Mouse (Mus musculus): Measurements from ENCODE around the gene Slc10a2. TPM values are rescaled to one million over a fixed set of nuclear protein-coding genes. Genes with fewer than 3 reads are reported as not detected.
"Not testable (repeated sequence)": the region's sequence is repeated elsewhere in the genome, so short reads cannot be mapped to it uniquely, and the experiment has no call there.

The Slc10a2 gene
- 0.25 and 1.0 TPM in 2 replicates for polyA plus RNA-seq (2015; fragmentation: Nextera tagmentation; extraction: Ambion mirVana)

DNA sequence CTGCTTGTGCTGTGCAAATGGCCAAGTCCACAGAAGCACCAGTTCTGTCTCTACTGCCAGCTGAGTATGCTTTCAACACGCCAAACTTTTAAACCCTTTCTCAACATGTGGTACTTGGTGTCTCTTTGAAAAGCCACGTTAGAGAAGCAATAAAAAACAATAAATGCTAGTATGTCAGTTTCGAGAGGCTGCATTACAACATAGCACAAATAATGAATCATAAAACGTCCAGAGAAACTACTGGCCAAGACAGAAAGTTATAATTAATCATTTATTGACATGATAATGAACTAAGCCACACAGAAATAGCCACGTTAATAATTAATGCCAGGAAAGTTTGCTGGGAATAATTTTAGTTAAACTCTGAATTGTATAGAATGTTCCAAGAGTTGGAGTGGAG, at the start of gene Slc10a2:
Gene Slc10a2 (minus strand): TSS at position 166 of the 400 bp plus-strand sequence.
- no peaks in the 10 kb centered on the region for H3K27me3 ChIP-seq (replicated peaks; ENCODE audit: control insufficient read depth, insufficient read depth, low read length)
- H3K36me3 ChIP-seq (ENCODE audit: control insufficient read depth, insufficient read depth) = no peaks in the 10 kb centered on the region
- H3K27ac ChIP-seq (ENCODE audit: low read depth, low read length) = no peak within 1 kb of the TSS
- peak; percentile 62 for ATAC-seq
- no peak for TF ChIP-seq CTCF (IDR thresholded peaks at IDR 0.05; ENCODE audit: low read depth)
- no peaks in the 10 kb centered on the region for H3K9me3 ChIP-seq (ENCODE audit: control insufficient read depth)
- no peak within 1 kb of the TSS for H3K4me2 ChIP-seq (replicated peaks; ENCODE audit: low read depth)
- H3K4me3 ChIP-seq (ENCODE audit: low read depth, low read length) = no peak within 1 kb of the TSS
- no peak within 1 kb of the TSS for H3K9ac ChIP-seq (ENCODE audit: low read depth, low read length)
- 23% methylated on average over 5 of the region's 5 CpGs for WGBS
- no peaks in the 10 kb centered on the region for H3K4me1 ChIP-seq (replicated peaks; ENCODE audit: control insufficient read depth, insufficient read depth, low read length)

DNA sequence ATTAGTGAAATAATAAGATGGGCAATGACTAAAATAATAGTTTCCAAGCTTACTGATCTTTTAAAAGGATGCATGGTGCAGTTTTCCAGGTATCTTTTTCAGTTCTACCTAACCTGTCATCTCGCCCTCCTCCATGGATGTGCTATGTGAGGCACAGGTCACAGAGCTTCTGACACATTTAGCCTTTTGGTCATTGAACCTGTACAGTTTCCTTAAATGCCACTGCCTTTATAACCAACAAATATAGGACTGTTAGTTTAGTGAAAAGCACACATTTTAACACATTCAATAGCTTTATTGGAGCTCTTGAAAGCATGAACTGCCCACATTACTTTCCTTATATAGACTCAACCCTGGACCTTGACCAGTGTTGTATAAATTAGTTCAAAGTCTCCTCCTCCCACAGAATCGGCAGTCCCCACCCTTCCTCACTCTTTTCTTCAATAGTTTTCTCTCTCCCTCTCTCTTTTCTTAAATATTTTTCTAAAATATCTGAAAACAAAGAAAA, 24.2 kb upstream of the Slc10a2 start:
- TF ChIP-seq CTCF (IDR thresholded peaks at IDR 0.05; ENCODE audit: low read depth) = no peak
- WGBS = 45% methylated on average over 2 of the region's 2 CpGs

DNA sequence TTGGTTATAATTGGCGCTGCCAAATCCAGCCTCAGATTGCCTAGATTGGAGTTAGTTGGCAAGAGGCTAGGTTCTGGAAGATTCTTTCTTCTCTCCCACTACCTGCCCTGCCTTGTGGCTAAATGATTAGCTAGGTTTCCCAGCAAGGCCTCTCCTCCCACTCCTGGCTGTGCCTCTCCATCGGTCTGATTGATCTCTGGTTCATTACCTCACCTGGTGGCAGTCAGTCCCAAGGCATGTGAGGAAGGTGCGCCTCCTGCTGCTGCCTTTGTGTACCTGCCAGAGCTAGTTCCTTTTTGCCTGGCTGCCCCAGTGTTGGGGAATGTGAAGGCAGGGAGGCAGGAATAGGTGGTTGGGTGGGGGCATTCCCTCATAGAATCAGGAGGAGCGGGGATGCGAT, 1.7 kb upstream of the Slc10a2 start:
- Histone ChIP-seq H3K4me3 (ENCODE audit: low read depth, low read length) (no peak overlapping the region), H3K36me3 (ENCODE audit: control insufficient read depth, insufficient read depth) (no peaks in the 10 kb centered on the region), H3K4me2 (replicated peaks; ENCODE audit: low read depth) (no peak overlapping the region), H3K27me3 (replicated peaks; ENCODE audit: control insufficient read depth, insufficient read depth, low read length) (no peaks in the 10 kb centered on the region), H3K9ac (ENCODE audit: low read depth, low read length) (no peak overlapping the region), H3K27ac (ENCODE audit: low read depth, low read length) (no peak overlapping the region), H3K4me1 (replicated peaks; ENCODE audit: control insufficient read depth, insufficient read depth, low read length) (no peaks in the 10 kb centered on the region), H3K9me3 (ENCODE audit: control insufficient read depth) (no peaks in the 10 kb centered on the region)
- peak; percentile 97 for ATAC-seq
- TF ChIP-seq CTCF (IDR thresholded peaks at IDR 0.05; ENCODE audit: low read depth) = peak; percentile 95
- 56% methylated on average over 5 of the region's 5 CpGs for WGBS

More for the DNA sequence above, 24.2 kb upstream of the Slc10a2 start:
- Histone ChIP-seq H3K9me3 (ENCODE audit: control insufficient read depth) (no peaks in the 10 kb centered on the region), H3K27me3 (replicated peaks; ENCODE audit: control insufficient read depth, insufficient read depth, low read length) (no peaks in the 10 kb centered on the region), H3K4me3 (ENCODE audit: low read depth, low read length) (no peak overlapping the region), H3K9ac (ENCODE audit: low read depth, low read length) (no peak overlapping the region), H3K27ac (ENCODE audit: low read depth, low read length) (no peak overlapping the region), H3K4me2 (replicated peaks; ENCODE audit: low read depth) (no peak overlapping the region), H3K36me3 (ENCODE audit: control insufficient read depth, insufficient read depth) (no peaks in the 10 kb centered on the region), H3K4me1 (replicated peaks; ENCODE audit: control insufficient read depth, insufficient read depth, low read length) (no peaks in the 10 kb centered on the region)
- ATAC-seq = peak; percentile 90

DNA sequence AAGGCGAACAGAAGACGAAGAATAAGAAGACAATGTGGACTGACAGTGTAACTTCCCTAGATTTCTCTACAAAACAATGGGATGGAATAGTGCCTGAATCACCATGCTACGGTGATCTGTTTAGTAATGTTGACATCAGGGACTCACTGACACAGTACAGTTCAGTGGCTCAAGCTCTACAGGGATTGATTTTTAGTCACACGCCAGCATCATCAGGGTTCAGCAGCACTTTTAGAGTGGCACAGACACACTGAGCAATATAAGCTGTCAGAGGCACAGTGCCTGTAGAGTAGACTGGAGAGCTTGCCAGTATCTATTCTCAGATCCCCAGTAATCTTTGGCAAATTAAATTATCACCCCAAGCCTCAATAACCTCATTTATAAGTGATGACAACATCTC, 9.8 kb downstream of the Slc10a2 start:
- Histone ChIP-seq H3K27ac (ENCODE audit: low read depth, low read length) (no peak overlapping the region), H3K9ac (ENCODE audit: low read depth, low read length) (no peak overlapping the region), H3K36me3 (ENCODE audit: control insufficient read depth, insufficient read depth) (no peaks in the 10 kb centered on the region), H3K9me3 (ENCODE audit: control insufficient read depth) (no peaks in the 10 kb centered on the region), H3K4me2 (replicated peaks; ENCODE audit: low read depth) (no peak overlapping the region), H3K4me1 (replicated peaks; ENCODE audit: control insufficient read depth, insufficient read depth, low read length) (no peaks in the 10 kb centered on the region), H3K27me3 (replicated peaks; ENCODE audit: control insufficient read depth, insufficient read depth, low read length) (no peaks in the 10 kb centered on the region), H3K4me3 (ENCODE audit: low read depth, low read length) (no peak overlapping the region)
- TF ChIP-seq CTCF (IDR thresholded peaks at IDR 0.05; ENCODE audit: low read depth) = no peak
- no peak for ATAC-seq
- WGBS = 83% methylated on average over 4 of the region's 4 CpGs

DNA sequence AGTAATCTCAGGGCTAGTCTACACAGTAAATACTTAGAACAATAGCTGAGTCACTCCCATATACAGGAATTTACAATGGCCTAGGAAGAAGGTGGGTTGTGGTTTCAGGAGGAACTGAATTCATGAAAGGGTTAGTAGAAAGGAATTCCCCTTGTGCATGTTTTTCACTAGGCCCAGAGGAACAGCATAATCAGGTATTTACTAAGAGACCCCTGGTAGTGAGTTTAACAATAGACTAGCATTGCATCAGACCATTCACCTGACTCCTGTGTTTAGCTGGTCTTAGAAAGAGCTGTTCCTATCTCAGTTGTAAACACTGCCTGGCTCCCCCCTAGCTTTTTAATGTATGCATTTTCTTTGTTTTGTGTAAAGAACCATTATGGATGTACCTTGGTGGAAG, 11.2 kb downstream of the Slc10a2 start:
- not testable (repeated sequence) for H3K4me1 ChIP-seq (replicated peaks; ENCODE audit: control insufficient read depth, insufficient read depth, low read length); H3K36me3 ChIP-seq (ENCODE audit: control insufficient read depth, insufficient read depth); H3K27ac ChIP-seq (ENCODE audit: low read depth, low read length); H3K9me3 ChIP-seq (ENCODE audit: control insufficient read depth); H3K27me3 ChIP-seq (replicated peaks; ENCODE audit: control insufficient read depth, insufficient read depth, low read length); H3K9ac ChIP-seq (ENCODE audit: low read depth, low read length); H3K4me3 ChIP-seq (ENCODE audit: low read depth, low read length); H3K4me2 ChIP-seq (replicated peaks; ENCODE audit: low read depth); ATAC-seq

DNA sequence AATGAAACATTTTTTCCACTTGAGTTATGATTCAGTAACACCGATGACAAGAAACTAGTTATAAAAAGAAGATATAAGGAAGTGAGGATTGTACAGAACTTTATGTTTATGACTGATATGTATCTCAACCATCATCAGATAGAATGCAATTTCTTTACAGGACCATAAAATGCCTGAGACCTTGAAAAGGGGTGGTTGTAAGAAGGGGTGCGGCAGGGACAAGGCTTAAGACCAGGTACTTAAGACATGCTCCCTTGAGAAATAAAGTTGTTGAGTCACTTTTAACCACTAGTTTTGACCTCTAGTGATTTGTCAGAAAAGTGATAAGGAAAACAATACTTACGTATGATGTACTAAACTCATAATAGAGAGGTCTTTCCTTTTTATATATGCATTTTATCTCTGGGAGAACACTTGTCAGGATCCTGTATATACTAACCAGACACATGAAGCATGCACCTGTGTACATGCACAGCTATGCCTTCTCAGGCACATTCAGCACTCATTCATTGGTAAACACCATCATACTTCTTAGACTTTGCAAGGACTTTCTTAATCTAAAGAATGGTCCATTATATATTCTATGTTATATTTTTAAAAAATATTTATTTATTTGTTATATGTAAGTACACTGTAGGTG, 31.4 kb downstream of the Slc10a2 start:
- no peaks in the 10 kb centered on the region for H3K4me1 ChIP-seq (replicated peaks; ENCODE audit: control insufficient read depth, insufficient read depth, low read length)
- H3K4me2 ChIP-seq (replicated peaks; ENCODE audit: low read depth) = no peak overlapping the region
- H3K36me3 ChIP-seq (ENCODE audit: control insufficient read depth, insufficient read depth) = no peaks in the 10 kb centered on the region
- no peaks in the 10 kb centered on the region for H3K9me3 ChIP-seq (ENCODE audit: control insufficient read depth)
- ATAC-seq = peak; percentile 69; the same call in 1 of the 2 replicates
- 48% methylated on average over 3 of the region's 3 CpGs for WGBS
- no peak overlapping the region for H3K9ac ChIP-seq (ENCODE audit: low read depth, low read length)
- H3K27ac ChIP-seq (ENCODE audit: low read depth, low read length) = no peak overlapping the region
- H3K4me3 ChIP-seq (ENCODE audit: low read depth, low read length) = no peak overlapping the region
- no peaks in the 10 kb centered on the region for H3K27me3 ChIP-seq (replicated peaks; ENCODE audit: control insufficient read depth, insufficient read depth, low read length)
- TF ChIP-seq CTCF (IDR thresholded peaks at IDR 0.05; ENCODE audit: low read depth) = no peak
